Mouse (Mus musculus): ENCODE measurements around the gene Cnn3. TPM values are rescaled to one million over a fixed set of nuclear protein-coding genes. Genes with fewer than 3 reads are reported as not detected.

Gene Cnn3
- polyA plus RNA-seq, 1 experiment from 2014 or later: 311 TPM

- ATAC-seq: no peak
- H3K27ac ChIP-seq (ENCODE audit: low read length): no peak overlapping the region
- H3K4me3 ChIP-seq (ENCODE audit: low read depth, low read length): no peak overlapping the region
- H3K4me1 ChIP-seq (ENCODE audit: control insufficient read depth, insufficient read depth, low read length): no peaks in the 10 kb centered on the region
- whole genome bisulfite sequencing: 82% methylated on average over 14 of the region's 14 CpGs
- peaks cover 17% of the 10 kb centered on the region for H3K36me3 ChIP-seq (ENCODE audit: control insufficient read depth, insufficient read depth, low read length)
- no peaks in the 10 kb centered on the region for H3K27me3 ChIP-seq (ENCODE audit: control insufficient read depth, insufficient read depth, low read depth, low read length)
- no peaks in the 10 kb centered on the region for H3K9me3 ChIP-seq (replicated peaks; ENCODE audit: control insufficient read depth, low read length, poor library complexity, severe bottlenecking)
- no peak overlapping the region for H3K9ac ChIP-seq (ENCODE audit: low read depth, low read length)
- H3K4me2 ChIP-seq (ENCODE audit: low read length): no peak overlapping the region
Observed at GRCm38 (mm10) chr3:121458545-121459492, 32.5 kb downstream of the Cnn3 start.

DNA sequence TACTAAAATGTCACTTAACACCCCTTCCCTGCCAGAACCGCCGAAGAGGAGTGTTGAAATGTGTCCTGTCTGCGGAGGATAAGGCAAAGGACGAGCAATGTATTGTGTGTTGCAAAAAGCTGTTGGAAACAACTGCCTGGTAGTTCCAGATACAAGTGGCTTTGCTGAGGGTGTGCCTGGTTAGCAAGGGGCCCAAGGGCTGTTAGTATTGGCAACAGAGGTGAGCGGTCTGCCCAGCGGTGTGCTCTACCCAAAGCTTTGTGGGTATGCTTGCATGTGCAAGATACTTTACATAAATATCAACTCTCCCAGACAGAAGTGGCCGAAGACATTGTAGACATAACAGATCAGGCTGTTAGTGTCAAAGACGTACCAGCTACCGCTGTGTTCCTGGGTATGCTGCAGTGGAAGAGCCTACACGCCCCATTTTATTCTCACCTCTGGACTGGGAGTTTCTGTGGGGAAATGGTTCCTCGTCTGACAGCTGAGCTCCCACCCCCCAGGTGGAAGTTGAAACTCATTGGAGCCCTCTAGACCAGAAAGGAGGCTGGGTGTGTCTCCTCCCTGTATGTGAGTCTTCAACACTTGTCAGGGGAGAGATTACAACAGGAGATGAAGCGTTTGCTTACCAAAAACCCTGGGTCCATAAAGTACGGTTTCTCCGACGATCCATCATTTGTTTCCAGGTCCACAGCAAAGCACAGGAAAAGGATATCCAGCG is 34.3 kb downstream of the Cnn3 start:
- H3K4me2 ChIP-seq (ENCODE audit: low read length): no peak overlapping the region
- H3K4me1 ChIP-seq (ENCODE audit: control insufficient read depth, insufficient read depth, low read length): no peaks in the 10 kb centered on the region
- H3K27me3 ChIP-seq (ENCODE audit: control insufficient read depth, insufficient read depth, low read depth, low read length): no peaks in the 10 kb centered on the region
- 88% methylated on average over 16 of the region's 16 CpGs for WGBS
- H3K27ac ChIP-seq (ENCODE audit: low read length): no peak overlapping the region
- H3K9me3 ChIP-seq (replicated peaks; ENCODE audit: control insufficient read depth, low read length, poor library complexity, severe bottlenecking): no peaks in the 10 kb centered on the region
- no peak for ATAC-seq
- peaks cover 15% of the 10 kb centered on the region for H3K36me3 ChIP-seq (ENCODE audit: control insufficient read depth, insufficient read depth, low read length)
- no peak overlapping the region for H3K9ac ChIP-seq (ENCODE audit: low read depth, low read length)
- no peak overlapping the region for H3K4me3 ChIP-seq (ENCODE audit: low read depth, low read length)

GRCm38 (mm10) chr3:121461477-121461876 is 35.2 kb downstream of the Cnn3 start:
- no peaks in the 10 kb centered on the region for H3K4me1 ChIP-seq (ENCODE audit: control insufficient read depth, insufficient read depth, low read length)
- H3K9ac ChIP-seq (ENCODE audit: low read depth, low read length): no peak overlapping the region
- H3K9me3 ChIP-seq (replicated peaks; ENCODE audit: control insufficient read depth, low read length, poor library complexity, severe bottlenecking): no peaks in the 10 kb centered on the region
- ATAC-seq: no peak
- peaks cover 7% of the 10 kb centered on the region for H3K36me3 ChIP-seq (ENCODE audit: control insufficient read depth, insufficient read depth, low read length)
- WGBS: 92% methylated on average over 13 of the region's 13 CpGs
- H3K4me3 ChIP-seq (ENCODE audit: low read depth, low read length): no peak overlapping the region
- H3K27me3 ChIP-seq (ENCODE audit: control insufficient read depth, insufficient read depth, low read depth, low read length): no peaks in the 10 kb centered on the region
- H3K4me2 ChIP-seq (ENCODE audit: low read length): no peak overlapping the region
- no peak overlapping the region for H3K27ac ChIP-seq (ENCODE audit: low read length)

DNA sequence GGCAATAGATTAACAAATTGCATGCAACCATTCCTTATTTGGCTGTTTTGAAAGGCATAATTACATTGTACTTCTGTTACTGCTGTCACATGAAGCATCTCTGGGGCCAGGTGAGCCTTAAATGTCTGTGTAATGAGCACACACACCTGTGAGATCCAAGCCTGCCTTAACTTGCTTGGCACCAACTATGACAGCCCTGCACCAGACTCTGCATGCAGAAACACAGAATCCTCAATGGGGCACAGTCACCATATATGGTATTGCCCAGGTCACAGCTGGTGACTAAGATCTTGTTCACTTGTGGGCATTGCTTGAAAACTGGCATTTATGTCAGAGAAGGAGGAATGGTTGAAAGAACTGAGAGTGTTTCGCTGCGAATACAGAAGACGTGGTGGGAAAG is 36.5 kb downstream of the Cnn3 start:
- Histone ChIP-seq H3K36me3 (ENCODE audit: control insufficient read depth, insufficient read depth, low read length) (peaks cover 4% of the 10 kb centered on the region), H3K4me3 (ENCODE audit: low read depth, low read length) (no peak overlapping the region), H3K9me3 (replicated peaks; ENCODE audit: control insufficient read depth, low read length, poor library complexity, severe bottlenecking) (no peaks in the 10 kb centered on the region), H3K27me3 (ENCODE audit: control insufficient read depth, insufficient read depth, low read depth, low read length) (no peaks in the 10 kb centered on the region), H3K9ac (ENCODE audit: low read depth, low read length) (no peak overlapping the region), H3K4me1 (ENCODE audit: control insufficient read depth, insufficient read depth, low read length) (no peaks in the 10 kb centered on the region), H3K27ac (ENCODE audit: low read length) (no peak overlapping the region), H3K4me2 (ENCODE audit: low read length) (no peak overlapping the region)
- 91% methylated on average over 3 of the region's 3 CpGs for WGBS
- ATAC-seq: no peak

DNA sequence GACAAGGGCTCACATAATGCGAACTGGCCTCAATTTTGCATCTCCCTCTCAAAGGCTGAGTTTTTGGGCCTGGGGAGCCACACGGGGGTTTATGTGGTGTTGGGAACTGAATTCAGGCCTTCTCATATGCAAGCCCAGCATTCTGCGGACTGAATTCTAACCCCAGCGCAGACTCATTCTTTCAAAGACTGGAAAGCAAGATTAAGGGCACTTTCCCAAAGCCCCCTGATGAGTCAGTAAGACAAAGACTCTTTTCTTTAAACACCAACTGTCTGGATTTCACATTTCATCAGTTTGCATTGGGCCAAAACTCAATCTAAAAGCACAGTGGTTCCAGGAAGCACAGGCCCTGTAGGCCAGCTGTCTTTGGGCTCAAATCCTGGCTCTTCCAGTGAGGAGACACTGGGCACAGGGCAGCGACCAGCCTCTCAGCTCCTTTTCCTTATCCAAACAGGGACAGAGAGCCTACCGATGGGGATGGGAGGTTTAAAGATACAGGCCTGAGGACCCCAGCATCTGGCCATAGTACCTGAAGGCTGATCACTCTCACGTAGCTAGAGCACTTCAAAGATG is 38.5 kb downstream of the Cnn3 start:
- Histone ChIP-seq H3K27me3 (ENCODE audit: control insufficient read depth, insufficient read depth, low read depth, low read length) (no peaks in the 10 kb centered on the region), H3K36me3 (ENCODE audit: control insufficient read depth, insufficient read depth, low read length) (no peaks in the 10 kb centered on the region), H3K4me2 (ENCODE audit: low read length) (no peak overlapping the region), H3K9me3 (replicated peaks; ENCODE audit: control insufficient read depth, low read length, poor library complexity, severe bottlenecking) (no peaks in the 10 kb centered on the region), H3K9ac (ENCODE audit: low read depth, low read length) (no peak overlapping the region), H3K4me1 (ENCODE audit: control insufficient read depth, insufficient read depth, low read length) (peaks cover 4% of the 10 kb centered on the region; the same call in 1 of the 2 replicates), H3K27ac (ENCODE audit: low read length) (peak overlapping the region; percentile 57), H3K4me3 (ENCODE audit: low read depth, low read length) (no peak overlapping the region)
- 33% methylated on average over 7 of the region's 7 CpGs for WGBS
- ATAC-seq: no peak

DNA sequence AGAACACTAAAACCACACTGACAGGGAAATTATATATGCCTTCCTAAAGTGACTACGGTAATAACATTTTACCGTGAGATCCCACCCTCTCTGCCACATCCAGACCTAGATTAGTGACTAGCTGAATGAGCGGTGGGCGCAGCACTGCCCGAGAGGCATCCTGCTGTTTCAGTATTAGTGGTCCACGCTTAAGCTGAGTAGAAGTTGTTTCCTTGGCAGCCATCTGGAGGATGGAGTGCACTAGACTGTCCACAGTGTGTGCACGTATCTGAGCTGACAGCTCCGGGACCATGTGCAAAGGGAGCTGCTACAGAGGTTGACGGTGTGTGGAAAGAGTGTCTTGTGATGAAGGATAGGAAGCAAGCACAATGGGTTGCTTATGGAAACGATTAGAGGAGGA is 39.5 kb downstream of the Cnn3 start:
- no peak overlapping the region for H3K27ac ChIP-seq (ENCODE audit: low read length)
- H3K9me3 ChIP-seq (replicated peaks; ENCODE audit: control insufficient read depth, low read length, poor library complexity, severe bottlenecking): no peaks in the 10 kb centered on the region
- H3K4me2 ChIP-seq (ENCODE audit: low read length): no peak overlapping the region
- H3K27me3 ChIP-seq (ENCODE audit: control insufficient read depth, insufficient read depth, low read depth, low read length): no peaks in the 10 kb centered on the region
- peaks cover 4% of the 10 kb centered on the region; the same call in 1 of the 2 replicates for H3K4me1 ChIP-seq (ENCODE audit: control insufficient read depth, insufficient read depth, low read length)
- no peak overlapping the region for H3K4me3 ChIP-seq (ENCODE audit: low read depth, low read length)
- WGBS: 61% methylated on average over 10 of the region's 10 CpGs
- no peak overlapping the region for H3K9ac ChIP-seq (ENCODE audit: low read depth, low read length)
- H3K36me3 ChIP-seq (ENCODE audit: control insufficient read depth, insufficient read depth, low read length): no peaks in the 10 kb centered on the region
- ATAC-seq: no peak

- ATAC-seq: no peak
- Histone ChIP-seq H3K36me3 (ENCODE audit: control insufficient read depth, insufficient read depth, low read length) (no peaks in the 10 kb centered on the region), H3K4me2 (ENCODE audit: low read length) (no peak overlapping the region), H3K27me3 (ENCODE audit: control insufficient read depth, insufficient read depth, low read depth, low read length) (no peaks in the 10 kb centered on the region), H3K27ac (ENCODE audit: low read length) (no peak overlapping the region), H3K4me3 (ENCODE audit: low read depth, low read length) (no peak overlapping the region), H3K4me1 (ENCODE audit: control insufficient read depth, insufficient read depth, low read length) (peaks cover 4% of the 10 kb centered on the region; the same call in 1 of the 2 replicates), H3K9ac (ENCODE audit: low read depth, low read length) (no peak overlapping the region), H3K9me3 (replicated peaks; ENCODE audit: control insufficient read depth, low read length, poor library complexity, severe bottlenecking) (no peaks in the 10 kb centered on the region)
- 85% methylated on average over 10 of the region's 10 CpGs for WGBS
Observed at GRCm38 (mm10) chr3:121467094-121467552, 40.8 kb downstream of the Cnn3 start.

GRCm38 (mm10) chr3:121468136-121468535 is 41.8 kb downstream of the Cnn3 start:
- Histone ChIP-seq H3K4me2 (ENCODE audit: low read length) (no peak overlapping the region), H3K27me3 (ENCODE audit: control insufficient read depth, insufficient read depth, low read depth, low read length) (no peaks in the 10 kb centered on the region), H3K4me1 (ENCODE audit: control insufficient read depth, insufficient read depth, low read length) (peaks cover 4% of the 10 kb centered on the region; the same call in 1 of the 2 replicates), H3K9ac (ENCODE audit: low read depth, low read length) (no peak overlapping the region), H3K27ac (ENCODE audit: low read length) (no peak overlapping the region), H3K36me3 (ENCODE audit: control insufficient read depth, insufficient read depth, low read length) (no peaks in the 10 kb centered on the region), H3K9me3 (replicated peaks; ENCODE audit: control insufficient read depth, low read length, poor library complexity, severe bottlenecking) (no peaks in the 10 kb centered on the region), H3K4me3 (ENCODE audit: low read depth, low read length) (no peak overlapping the region)
- 18% methylated on average over 1 of the region's 2 CpGs for WGBS
- no peak for ATAC-seq

Measured in midbrain, embryonic 16.5 days (tissue).